Mouse (Mus musculus) lung, postnatal 10 days (tissue): ENCODE measurements around the gene Ccdc105.

Experiments
- DNase-seq: peaks from one replicate; pipeline ENCODE4 v3.0.0; 2021

Ccdc105 gene

DNA sequence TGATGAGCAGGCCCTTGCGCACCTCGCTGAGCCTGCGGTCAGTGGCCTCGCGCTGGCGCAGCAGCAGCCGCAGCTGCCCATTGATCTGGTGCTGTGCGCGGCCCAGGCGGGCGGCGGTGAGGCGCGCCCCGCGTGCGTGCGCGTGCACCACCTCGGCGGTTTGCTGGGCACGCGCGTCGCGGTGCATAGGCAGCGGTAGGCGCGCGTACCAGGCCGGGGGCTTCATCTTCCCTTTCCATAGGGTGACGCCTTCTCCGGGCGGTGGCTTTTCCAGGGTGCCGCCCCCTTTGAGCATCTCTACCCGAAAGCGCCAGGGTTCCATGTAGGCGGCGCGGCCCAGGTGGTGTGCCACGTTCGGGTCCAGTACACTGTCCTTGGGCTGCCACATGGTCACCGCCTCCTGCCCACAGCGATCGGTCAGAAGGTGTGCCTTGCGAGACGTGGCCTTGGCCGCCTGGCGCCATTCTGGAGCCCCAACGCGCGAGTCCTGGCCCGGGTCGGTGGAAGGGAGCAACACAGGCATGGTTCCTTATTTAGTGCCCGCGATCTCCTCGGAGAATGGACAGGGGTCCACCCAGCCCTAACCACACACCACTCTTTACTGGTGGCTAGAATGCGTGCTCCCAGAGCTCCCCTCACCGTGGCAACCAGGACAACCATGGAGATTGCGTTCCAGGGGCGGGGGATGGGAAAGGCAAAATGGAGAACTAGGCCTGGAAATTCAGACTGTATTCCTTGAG, at the start of gene Ccdc105:
TSS of gene Ccdc105 (minus strand) at position 614 of the 740 bp plus-strand sequence.
- peak; percentile 47 for DNase-seq

DNA sequence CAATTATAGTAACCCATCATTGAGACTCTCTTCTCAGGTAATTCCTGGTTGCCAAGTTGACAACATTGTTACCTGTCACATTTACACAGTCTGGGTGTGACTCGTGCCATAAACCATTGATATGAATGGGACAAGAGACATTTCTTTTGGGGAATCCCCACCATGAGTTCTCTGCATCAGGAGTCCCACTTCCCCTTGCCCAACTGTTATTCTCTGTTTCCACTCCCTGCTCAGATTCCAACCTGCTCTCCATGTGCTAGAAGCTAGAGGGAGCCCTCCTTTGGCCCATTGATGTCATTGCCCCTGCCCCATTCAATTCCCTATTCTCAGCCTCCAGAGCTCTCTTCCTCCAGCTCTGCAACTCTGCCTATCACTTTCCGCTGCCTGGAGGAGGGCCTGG, 48.6 kb upstream of the Ccdc105 start:
- no peak for DNase-seq

DNA sequence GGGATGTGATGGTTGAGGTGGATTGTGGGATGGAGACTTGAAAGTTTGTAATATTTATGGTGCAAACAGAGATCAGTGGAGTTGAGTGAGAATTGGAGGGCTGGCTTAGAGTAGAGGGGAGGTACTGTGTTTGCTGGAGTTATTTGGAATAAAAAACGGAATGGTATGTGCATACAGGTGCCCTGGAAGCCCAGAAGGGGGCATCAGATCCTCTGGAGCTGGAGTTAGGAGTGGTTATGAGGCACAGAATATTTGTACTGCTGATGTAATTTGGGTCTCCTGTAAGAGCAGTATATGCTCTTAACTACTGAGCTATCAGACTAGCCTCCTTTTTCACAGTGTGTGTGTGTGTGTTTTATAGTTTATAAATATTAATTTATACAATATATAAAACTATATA, 37.7 kb upstream of the Ccdc105 start:
- no peak for DNase-seq

DNA sequence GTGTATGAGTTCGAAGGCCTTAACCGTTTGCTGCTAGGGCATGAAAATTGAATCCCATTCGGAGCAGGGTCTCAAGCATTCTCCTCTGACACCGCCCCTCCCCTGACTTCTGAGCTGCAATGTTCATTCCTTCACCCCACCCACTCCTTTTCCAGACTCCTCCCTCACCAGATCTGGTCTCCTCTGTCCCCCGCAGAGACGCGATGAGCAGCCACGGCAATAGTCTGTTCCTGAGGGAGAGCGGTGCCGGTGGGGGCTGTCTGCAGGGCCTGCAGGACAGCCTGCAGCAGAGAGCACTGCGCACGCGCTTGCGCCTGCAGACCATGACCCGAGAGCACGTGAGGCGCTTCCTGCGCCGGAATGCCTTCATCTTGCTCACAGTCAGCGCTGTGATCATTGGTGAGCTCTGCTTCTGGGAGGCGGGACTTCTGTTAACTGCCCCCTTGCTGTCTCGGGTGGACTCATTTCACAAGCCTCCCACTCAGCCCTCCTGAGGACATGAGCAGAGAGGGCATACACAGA, 34.8 kb upstream of the Ccdc105 start:
- DNase-seq, result peak; percentile 81

DNA sequence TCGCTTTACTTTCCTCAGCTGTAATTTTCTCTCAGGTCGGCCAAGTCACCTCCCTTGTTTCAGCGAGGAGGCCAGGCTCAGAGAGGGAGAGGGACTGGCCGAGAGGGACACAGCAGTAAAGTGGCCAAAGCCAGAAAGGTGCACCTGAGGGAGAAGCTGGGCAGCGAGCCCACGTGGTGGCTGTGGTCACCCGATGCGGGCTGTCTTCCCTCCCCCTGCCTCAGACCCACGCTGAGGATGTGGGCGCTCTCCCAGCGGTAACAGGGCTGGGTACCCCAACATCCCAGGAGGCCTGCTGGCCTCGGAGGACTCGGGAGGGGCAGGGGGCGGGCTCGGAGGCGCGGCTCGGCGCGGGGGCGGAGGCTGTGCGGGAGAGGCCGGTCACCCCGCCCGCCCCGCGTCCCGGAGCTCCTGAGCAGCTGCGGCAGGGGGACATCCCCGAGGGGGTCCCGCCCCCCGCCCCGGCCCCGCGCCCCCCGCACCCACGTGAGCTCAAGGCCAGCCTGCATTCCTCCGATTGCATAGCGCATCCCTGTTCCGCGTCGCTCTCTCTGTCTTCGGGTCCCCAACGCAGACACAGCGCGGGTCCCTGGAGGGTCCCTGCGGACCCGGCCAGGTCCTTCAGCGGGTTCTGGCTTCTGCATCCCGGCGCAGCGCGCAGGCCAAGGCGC, 27.3 kb upstream of the Ccdc105 start, which contains the start of gene Slc1a6:
TSS of gene Slc1a6 (plus strand) at position 516 of the 671 bp plus-strand sequence.
- DNase-seq, result peak; percentile 18

DNA sequence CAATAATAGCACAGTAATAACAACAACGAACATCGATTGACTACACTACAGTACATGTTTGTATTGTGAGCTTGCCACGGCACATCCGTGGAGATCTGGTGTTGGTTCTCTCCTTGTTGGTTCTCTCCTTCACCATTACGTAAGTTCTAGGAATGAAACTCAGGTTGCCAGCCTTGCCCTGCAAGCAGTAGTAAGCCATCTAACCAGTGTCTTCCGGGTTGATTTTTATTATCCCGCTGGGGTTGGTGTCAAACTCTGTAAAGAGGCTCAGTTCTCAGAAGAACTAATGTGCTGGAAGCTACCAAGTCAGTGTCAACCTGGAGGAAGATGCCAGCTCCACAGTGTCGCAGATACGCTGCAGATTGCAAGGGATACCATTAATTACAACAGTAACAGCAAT, 26.7 kb upstream of the Ccdc105 start:
- DNase-seq, result no peak

DNA sequence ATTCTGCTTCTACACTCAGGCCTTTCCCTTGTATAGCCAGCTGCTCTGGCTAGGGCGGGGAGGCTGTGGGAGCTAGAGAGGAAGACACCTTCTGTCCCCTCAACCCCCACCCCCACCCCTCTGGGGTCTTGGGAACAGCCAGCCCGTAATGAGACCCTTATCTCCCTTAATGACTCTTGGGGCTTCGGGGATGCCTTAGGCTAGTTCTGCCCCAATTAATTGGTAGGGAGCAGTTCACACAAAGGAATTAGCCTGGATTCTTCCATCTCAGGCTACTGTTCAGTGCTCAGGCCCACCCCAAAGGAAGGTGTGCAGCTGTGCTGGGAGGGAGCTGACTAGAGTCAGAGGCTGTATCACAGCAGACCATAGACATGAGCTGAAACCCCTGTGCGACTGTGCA, 23.0 kb upstream of the Ccdc105 start:
- DNase-seq, result no peak

DNA sequence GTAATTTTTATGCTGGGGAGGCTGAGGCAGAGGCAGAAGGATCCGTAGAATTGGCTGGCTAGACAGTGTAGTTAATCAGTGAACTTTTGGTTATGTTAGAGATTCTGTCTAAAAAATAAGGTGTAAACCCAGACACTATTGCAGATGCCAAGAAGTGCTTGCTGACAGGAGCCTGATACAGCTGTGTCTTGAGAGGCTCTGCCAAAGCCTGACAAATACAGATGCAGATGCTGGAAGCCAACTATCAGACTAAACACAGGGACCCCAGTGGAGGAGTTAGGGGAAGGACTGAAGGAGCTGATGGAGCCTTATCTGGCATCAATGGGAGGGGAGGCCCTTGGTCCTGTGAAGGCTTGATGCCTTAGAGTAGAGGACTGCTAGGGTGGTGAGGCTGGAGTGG, 12.7 kb upstream of the Ccdc105 start:
- no peak for DNase-seq

DNA sequence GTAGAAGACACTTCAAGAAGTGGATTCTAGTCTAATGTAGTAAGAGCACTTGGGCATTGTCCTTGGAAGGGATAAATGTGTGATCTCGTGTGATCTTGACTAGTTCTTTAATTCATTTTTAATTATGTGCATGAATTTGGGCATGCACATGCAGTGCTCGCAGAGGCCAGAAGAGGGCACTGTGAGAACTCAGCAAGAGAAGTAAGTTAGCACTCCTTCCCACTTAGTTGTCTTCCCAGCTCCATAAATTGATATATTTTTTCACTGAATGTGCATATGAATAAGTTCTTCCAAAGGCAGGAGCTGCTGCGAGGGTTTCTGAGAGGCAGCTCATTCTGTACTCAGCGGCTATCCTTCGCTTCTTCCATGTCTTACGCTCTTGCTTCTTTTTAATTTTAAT, 3.2 kb upstream of the Ccdc105 start:
- peak; percentile 79 for DNase-seq

DNA sequence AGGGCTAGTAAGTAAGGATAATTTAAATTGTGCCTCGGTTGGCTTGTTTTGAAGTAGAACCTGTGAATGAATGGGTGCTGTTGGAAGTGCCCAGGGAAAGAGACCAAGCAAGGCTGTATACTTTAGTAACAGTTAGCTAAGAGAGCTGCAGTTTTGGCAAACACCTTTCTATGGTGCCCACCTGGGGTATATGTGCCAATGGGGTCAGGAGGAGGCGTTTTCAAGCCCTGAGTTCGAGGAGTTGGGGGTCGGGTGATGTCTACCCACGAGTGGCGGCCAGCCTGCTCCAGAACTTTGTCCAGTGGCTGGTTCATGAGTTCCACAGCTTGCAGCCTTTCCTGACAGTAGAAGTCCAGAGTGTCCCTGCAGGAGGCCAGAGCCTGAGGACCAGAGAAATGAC, 3.9 kb downstream of the Ccdc105 start:
- no peak for DNase-seq

DNA sequence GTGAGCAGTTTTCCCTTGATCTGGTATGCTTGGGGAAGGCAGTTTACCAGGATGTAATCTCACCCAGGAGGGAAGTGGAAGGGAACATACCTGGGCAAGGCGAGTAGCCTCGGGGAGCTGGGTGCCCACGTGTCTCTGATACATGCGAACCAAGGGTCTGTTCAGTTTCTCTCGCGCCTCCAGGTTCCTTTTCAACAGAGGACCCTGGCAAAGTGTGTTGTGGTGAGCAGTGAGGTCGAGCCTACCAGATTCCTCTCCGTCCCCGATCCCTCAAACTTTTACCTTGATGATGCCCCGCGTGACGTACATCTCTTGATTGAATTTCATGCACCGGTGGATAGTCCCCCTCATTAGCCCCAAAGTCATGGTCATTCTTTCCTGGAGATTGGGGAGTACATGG, 4.7 kb downstream of the Ccdc105 start:
- no peak for DNase-seq

DNA sequence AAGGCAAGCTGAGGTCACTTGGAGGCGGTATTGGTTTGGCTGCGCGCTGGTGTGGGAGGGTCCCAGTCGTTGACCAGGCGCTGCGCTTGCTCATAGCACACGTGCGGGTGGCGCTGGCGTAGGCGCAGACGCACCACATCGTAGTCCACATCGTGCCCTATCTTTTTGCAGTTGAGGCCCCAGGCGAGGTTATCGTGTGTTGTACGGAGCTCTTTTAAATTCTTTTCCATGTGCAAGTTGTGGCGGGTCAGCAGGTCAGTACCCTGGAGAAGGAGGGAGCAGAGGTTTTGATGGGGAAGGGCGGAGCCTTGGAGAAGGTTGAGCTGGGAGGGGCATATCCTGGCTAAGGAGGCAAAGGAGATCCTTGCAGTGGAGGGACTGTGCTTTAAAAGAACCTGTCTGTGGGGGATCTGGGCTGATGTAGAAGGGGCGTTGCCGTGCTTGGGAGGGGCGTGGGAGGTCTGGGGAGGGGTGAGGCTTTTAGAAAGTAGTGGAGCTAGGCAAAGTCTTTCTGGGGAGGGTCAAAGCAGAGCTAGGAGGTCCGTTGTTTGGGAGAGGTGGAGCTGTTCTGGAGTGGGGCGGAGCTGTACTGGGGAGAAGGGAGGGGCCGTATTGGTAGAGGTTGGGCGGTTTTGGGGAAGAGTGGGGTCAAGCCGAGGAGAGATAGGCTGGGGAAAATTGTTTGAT, 5.7 kb downstream of the Ccdc105 start:
- DNase-seq, result peak; percentile 21

DNA sequence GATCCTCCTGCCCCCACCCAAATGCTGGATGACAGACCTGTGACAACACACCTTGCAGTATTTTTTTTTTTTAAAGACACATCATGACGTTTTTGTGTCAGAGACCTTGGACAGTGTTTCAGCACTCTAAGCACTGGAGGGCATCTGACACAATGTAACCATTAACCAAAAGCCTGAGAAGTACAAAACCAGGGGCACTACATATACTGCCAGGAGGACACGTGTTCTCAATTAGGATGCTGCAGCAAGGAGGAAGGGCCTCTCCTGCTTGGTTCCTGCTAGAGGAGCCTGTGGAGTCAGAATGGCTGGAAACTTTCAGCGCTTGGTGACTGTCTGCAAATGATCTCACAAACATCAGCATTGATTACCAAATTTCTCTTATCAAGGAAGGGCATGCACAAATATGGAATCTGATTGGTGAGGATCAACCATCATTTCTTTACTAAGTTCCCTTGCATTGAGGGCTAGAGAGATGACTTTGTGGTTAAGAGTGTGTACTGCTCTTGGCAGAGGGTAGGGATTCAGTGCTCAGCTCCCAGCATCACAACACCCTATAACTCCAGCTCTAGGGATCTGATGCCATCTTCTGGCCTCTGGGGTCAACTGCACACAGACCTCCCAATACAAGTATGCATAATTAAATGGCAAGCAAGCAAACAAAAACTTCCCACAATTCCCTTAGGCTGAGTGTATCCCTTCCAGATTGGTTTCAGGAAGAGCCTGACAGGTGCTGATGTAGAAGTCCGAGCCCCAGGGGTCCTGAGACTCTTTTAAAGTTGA, 7.2 kb downstream of the Ccdc105 start:
- DNase-seq, result no peak

DNA sequence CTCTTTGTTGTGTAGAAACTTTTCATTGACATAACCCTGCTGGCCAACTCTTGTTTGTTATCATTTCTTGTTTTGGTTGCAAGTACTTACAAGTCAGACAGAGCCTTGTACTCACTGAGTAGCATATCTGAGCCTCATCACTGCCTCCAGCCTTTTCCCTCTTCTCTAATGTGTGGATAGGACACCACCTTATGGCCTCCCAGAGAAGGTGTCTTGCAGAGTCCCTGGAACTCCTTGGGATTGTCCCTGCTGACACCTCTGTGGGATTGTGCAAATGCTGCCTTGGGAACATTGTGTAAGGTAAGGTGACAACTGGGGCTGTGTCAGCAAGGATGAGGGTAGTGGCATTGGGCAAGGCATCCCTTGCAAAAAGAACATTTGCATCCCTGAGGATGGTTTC, 9.1 kb downstream of the Ccdc105 start:
- no peak for DNase-seq

DNA sequence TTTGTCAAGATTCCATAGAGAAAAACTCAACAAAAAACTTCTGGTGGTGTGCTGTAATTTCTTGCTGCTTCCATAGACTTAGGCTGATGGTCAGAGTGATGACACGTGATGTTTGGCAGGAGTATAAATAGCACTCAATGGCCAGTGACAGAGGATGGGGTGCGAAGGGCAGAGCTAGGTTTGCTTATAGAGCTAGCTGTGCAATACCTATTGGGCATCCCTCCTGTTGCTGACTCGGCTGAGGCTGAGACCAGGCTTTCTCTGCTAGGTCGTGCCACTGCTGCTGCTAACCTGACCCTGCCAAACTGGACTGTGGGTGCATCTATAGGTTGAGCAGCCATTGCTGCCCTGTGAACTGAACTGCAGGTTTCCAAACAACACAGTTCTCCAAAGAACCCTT, 13.0 kb downstream of the Ccdc105 start:
- DNase-seq, result no peak

DNA sequence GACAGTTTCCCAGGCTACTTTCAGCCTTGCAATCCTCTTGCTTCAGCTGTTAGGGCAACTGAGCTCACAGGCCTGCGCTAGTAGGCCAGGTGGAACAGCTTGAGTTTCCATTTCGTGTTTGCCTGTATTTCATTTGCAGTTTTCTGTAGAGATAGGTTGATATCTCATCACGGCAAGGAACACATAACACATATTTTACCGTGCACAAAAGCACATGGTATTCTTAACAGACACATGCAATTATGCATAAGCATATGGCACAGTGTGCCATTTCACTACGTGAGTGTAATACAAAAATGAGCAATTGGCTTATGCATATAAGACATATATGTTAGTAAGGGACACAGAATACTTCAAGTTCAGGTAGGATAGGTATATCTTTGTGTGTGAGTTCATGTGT, 25.0 kb downstream of the Ccdc105 start:
- DNase-seq, result no peak

DNA sequence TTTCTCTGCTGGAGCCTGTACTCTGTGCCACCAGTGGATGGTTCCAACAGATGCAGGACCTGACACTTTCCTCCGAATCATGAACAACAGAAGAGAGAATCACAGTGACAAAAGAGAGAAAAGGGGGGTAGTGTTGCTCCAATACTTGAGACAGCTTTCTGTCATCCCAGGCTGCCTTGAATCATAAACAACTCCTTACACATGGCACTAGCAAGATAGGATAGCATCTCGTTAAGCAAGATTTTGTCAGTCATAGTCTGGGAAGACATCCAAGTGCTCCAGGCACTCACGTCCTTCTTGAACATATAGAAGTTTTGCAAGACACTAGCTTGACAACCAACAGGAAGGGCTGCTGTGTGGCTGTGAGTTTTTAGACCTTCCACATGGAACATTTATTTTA, 25.8 kb downstream of the Ccdc105 start:
- DNase-seq, result peak; percentile 5

DNA sequence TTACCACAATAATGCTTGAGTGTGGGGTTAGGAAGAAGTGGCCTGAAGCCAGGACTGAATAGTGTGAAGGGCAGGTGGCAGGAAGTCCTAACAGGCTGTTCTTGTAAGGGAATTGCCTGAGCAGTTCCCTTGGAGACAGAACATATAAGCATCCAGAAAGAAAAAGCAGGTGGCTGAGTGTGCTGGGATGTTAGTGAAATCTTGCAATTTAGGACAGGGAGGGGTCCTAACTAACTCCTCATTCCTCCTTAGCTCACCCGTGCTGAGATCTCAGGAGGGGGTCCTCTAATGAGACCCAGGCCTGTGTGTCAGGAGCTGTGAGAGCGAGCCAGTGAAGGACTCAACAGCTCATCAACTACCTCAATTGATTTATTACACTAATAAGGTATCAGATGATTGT, 29.4 kb downstream of the Ccdc105 start:
- DNase-seq, result no peak

DNA sequence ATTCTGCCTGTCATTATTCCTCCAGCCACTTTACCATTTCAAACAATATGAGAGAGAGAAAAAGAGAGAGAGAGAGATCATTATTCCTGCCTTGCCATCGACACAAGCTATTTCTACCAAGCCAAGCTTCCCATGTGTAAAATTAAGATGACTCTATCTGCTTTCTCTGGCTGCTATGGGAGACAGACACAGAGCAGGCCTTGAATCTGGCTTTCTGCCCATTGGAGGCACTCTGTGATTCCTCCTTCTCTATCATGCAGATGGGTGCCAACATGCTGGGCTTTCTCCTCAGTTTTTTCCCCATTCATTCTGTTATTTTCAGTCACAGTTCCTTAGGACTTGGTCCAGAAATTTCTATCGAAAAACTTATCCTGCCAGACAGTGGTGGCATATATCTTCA, 30.2 kb downstream of the Ccdc105 start:
- DNase-seq, result no peak

DNA sequence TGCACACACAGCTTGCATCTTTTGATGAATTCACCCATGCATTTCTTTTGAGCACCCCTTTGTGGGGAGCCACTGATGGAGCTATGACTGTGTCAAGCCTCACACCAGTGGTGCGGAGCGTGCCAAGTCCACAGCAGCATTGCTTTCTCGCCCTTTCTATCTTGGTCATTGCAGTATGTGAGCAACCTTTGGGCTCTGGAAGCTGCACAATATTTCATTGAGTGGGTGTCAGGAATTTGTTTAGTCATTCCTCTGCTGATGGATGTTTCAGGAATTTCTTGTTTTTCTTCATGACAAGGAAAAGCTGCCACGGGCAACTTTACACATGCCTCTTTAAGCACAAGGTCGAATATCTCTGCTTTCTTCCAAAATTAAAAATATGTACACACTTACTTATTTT, 30.8 kb downstream of the Ccdc105 start:
- DNase-seq, result peak; percentile 16

DNA sequence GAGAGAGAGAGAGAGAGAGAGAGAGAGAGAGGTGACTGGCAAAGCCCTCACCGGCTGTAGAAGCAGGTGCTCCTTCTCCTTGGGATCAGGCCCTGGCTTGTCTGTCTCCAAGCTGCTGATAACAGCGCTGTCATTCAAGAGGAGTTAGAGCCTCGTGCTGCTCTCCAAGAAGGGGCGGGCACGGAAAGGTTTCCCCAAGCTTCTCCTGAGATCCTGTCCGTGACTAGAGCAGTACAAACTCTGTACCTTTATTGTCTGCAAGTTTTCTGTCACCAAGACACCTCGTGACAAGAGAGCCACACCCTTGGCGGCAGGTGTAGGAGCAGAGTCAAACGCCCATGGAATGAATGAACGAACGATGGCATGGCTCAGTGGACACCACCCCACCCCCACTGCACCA, 34.8 kb downstream of the Ccdc105 start, which contains the start of gene Casp14:
TSS of gene Casp14 (minus strand) at position 239 of the 400 bp plus-strand sequence.
- no peak for DNase-seq

DNA sequence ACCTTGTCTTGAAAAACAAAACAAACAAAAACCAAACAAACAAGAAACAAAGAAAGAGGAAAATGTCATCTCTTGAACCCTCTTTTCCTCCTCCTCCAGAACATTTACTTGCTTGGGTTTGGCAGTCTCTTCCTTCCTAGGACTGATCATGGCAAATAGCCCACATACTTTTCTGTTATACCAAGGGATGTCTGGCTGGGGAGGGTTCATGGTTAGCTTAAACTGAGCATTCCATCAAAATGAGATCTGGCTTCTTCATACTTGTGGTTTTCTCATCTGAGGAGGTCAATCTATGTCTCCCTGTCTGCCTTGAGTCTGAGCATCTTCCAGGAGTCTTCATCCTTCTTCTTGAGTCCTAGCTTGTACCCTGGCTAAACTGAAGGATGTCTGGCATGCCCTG, 36.6 kb downstream of the Ccdc105 start:
- DNase-seq, result no peak

DNA sequence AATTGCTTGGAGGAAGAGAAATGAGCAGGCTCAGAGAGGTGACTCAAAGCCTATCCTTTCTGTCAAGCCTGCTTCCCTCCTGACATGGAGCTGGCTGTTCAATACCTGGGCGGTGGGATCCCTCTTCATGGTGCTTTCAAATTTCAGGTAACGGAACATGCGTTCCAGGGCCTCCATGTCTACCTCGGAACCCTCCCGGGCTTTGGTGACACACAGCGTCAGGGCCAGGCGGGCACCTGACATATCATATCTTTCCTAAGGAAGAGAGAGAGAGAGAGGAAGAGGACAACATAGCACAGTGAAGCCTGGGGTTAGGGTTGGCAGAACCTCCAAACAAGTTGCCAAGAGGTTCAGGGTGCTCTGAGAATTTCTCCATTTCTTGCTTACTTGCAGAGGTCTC, 37.7 kb downstream of the Ccdc105 start:
- DNase-seq, result no peak
